Mouse (Mus musculus): Measurements from ENCODE around the gene Tomm5. TPM values are rescaled to one million over a fixed set of nuclear protein-coding genes. Genes with fewer than 3 reads are reported as not detected.
"Not testable (repeated sequence)": the region's sequence is repeated elsewhere in the genome, so short reads cannot be mapped to it uniquely, and the experiment has no call there.

The Tomm5 gene
- polyA plus RNA-seq, 1 experiment from 2014 or later = 192 TPM

- Histone ChIP-seq H3K4me3 (replicated peaks) (peak overlapping the region; percentile 75; the same call in 1 of the 2 replicates), H3K27me3 (no peaks in the 10 kb centered on the region), H3K9me3 (replicated peaks) (no peaks in the 10 kb centered on the region), H3K9ac (no peak overlapping the region), H3K27ac (replicated peaks) (no peak overlapping the region), H3K4me1 (peaks cover 10% of the 10 kb centered on the region), H3K4me2 (replicated peaks) (peak overlapping the region; percentile 63), H3K36me3 (peaks cover 29% of the 10 kb centered on the region)
- no peak for ATAC-seq (ENCODE audit: insufficient number of reproducible peaks, low FRiP score, low TSS enrichment, low read depth)
- 68% methylated on average over 5 of the region's 5 CpGs for WGBS
Measured at GRCm38 (mm10) chr4:45106409-45106808, 1.5 kb downstream of the Tomm5 start.

GRCm38 (mm10) chr4:45097198-45097872 is 10.6 kb downstream of the Tomm5 start:
- H3K4me3 ChIP-seq (replicated peaks) = no peak overlapping the region
- no peak overlapping the region for H3K4me2 ChIP-seq (replicated peaks)
- H3K36me3 ChIP-seq = peaks cover 9% of the 10 kb centered on the region
- WGBS = 25% methylated on average over 7 of the region's 7 CpGs
- H3K27ac ChIP-seq (replicated peaks) = no peak overlapping the region
- H3K9ac ChIP-seq = no peak overlapping the region
- no peaks in the 10 kb centered on the region for H3K4me1 ChIP-seq
- no peaks in the 10 kb centered on the region for H3K9me3 ChIP-seq (replicated peaks)
- ATAC-seq (ENCODE audit: insufficient number of reproducible peaks, low FRiP score, low TSS enrichment, low read depth) = no peak
- H3K27me3 ChIP-seq = no peaks in the 10 kb centered on the region

- 20% methylated on average over 8 of the region's 8 CpGs for WGBS
- 0 out of 2 replicates have a peak, but pooled peaks have one; percentile 15 for ATAC-seq (ENCODE audit: insufficient number of reproducible peaks, low FRiP score, low TSS enrichment, low read depth)
- H3K4me3 ChIP-seq (replicated peaks) = peak overlapping the region; percentile 94
- H3K27ac ChIP-seq (replicated peaks) = peak overlapping the region; percentile 84
- no peaks in the 10 kb centered on the region for H3K36me3 ChIP-seq
- no peaks in the 10 kb centered on the region for H3K27me3 ChIP-seq
- no peaks in the 10 kb centered on the region for H3K9me3 ChIP-seq (replicated peaks)
- peaks cover 13% of the 10 kb centered on the region for H3K4me1 ChIP-seq
- H3K9ac ChIP-seq = no peak overlapping the region
- H3K4me2 ChIP-seq (replicated peaks) = peak overlapping the region; percentile 65
Measured at GRCm38 (mm10) chr4:45084895-45085290, 23.0 kb downstream of the Tomm5 start.

- no peaks in the 10 kb centered on the region for H3K27me3 ChIP-seq
- 0 out of 2 replicates have a peak, but pooled peaks cover 1% of the 10 kb centered on the region for H3K36me3 ChIP-seq
- H3K4me3 ChIP-seq (replicated peaks) = peak within 1 kb of the TSS; percentile 94
- peak; percentile 98 for ATAC-seq (ENCODE audit: insufficient number of reproducible peaks, low FRiP score, low TSS enrichment, low read depth)
- WGBS = under 1% methylated on average over 72 of the region's 77 CpGs
- peak within 1 kb of the TSS; percentile 98 for H3K9ac ChIP-seq
- peak within 1 kb of the TSS; percentile 90 for H3K27ac ChIP-seq (replicated peaks)
- H3K4me1 ChIP-seq = peaks cover 13% of the 10 kb centered on the region
- no peaks in the 10 kb centered on the region for H3K9me3 ChIP-seq (replicated peaks)
- H3K4me2 ChIP-seq (replicated peaks) = peak within 1 kb of the TSS; percentile 65
Measured at GRCm38 (mm10) chr4:45084021-45084894, 23.7 kb downstream of the Tomm5 start, which contains the start of gene Fbxo10. Gene Fbxo10, minus strand, starts transcription at chr4:45084604.

- 0 out of 2 replicates have a peak overlapping the region, but pooled peaks have one; percentile 98 for H3K9ac ChIP-seq
- H3K9me3 ChIP-seq (replicated peaks) = no peaks in the 10 kb centered on the region
- no peaks in the 10 kb centered on the region for H3K27me3 ChIP-seq
- under 1% methylated on average over 8 of the region's 8 CpGs for WGBS
- peaks cover 9% of the 10 kb centered on the region; the same call in 1 of the 2 replicates for H3K36me3 ChIP-seq
- H3K4me1 ChIP-seq = peaks cover 13% of the 10 kb centered on the region
- no peak overlapping the region for H3K27ac ChIP-seq (replicated peaks)
- ATAC-seq (ENCODE audit: insufficient number of reproducible peaks, low FRiP score, low TSS enrichment, low read depth) = no peak
- H3K4me3 ChIP-seq (replicated peaks) = peak overlapping the region; percentile 94
- peak overlapping the region; percentile 65 for H3K4me2 ChIP-seq (replicated peaks)
Measured at GRCm38 (mm10) chr4:45083487-45083886, 24.4 kb downstream of the Tomm5 start.

GRCm38 (mm10) chr4:45082951-45083350 is 25.0 kb downstream of the Tomm5 start:
- H3K27me3 ChIP-seq = no peaks in the 10 kb centered on the region
- H3K9me3 ChIP-seq (replicated peaks) = no peaks in the 10 kb centered on the region
- H3K4me1 ChIP-seq = peaks cover 13% of the 10 kb centered on the region
- no peak for ATAC-seq (ENCODE audit: insufficient number of reproducible peaks, low FRiP score, low TSS enrichment, low read depth)
- 73% methylated on average over 9 of the region's 9 CpGs for WGBS
- no peak overlapping the region for H3K9ac ChIP-seq
- H3K4me3 ChIP-seq (replicated peaks) = peak overlapping the region; percentile 94
- H3K36me3 ChIP-seq = peaks cover 12% of the 10 kb centered on the region; the same call in 1 of the 2 replicates
- H3K4me2 ChIP-seq (replicated peaks) = peak overlapping the region; percentile 65
- no peak overlapping the region for H3K27ac ChIP-seq (replicated peaks)

GRCm38 (mm10) chr4:45081041-45081440 is 26.9 kb downstream of the Tomm5 start:
- H3K9me3 ChIP-seq (replicated peaks); H3K4me2 ChIP-seq (replicated peaks); H3K4me3 ChIP-seq (replicated peaks); H3K9ac ChIP-seq; ATAC-seq (ENCODE audit: insufficient number of reproducible peaks, low FRiP score, low TSS enrichment, low read depth); H3K27me3 ChIP-seq; H3K27ac ChIP-seq (replicated peaks): not testable (repeated sequence)
- 88% methylated on average over 4 of the region's 4 CpGs for WGBS
- Histone ChIP-seq H3K4me1 (peaks cover 13% of the 10 kb centered on the region), H3K36me3 (peaks cover 12% of the 10 kb centered on the region; the same call in 1 of the 2 replicates)

- Histone ChIP-seq H3K4me1 (no peaks in the 10 kb centered on the region), H3K27ac (replicated peaks) (no peak overlapping the region), H3K9me3 (replicated peaks) (no peaks in the 10 kb centered on the region), H3K9ac (no peak overlapping the region), H3K4me3 (replicated peaks) (no peak overlapping the region), H3K36me3 (peaks cover 8% of the 10 kb centered on the region), H3K4me2 (replicated peaks) (no peak overlapping the region), H3K27me3 (no peaks in the 10 kb centered on the region)
- no peak for ATAC-seq (ENCODE audit: insufficient number of reproducible peaks, low FRiP score, low TSS enrichment, low read depth)
- 71% methylated on average over 6 of the region's 6 CpGs for WGBS
Measured at GRCm38 (mm10) chr4:45073544-45073943, 34.4 kb downstream of the Tomm5 start.

GRCm38 (mm10) chr4:45072261-45072973 is 35.5 kb downstream of the Tomm5 start:
- Histone ChIP-seq H3K9me3 (replicated peaks) (no peaks in the 10 kb centered on the region), H3K4me2 (replicated peaks) (no peak overlapping the region), H3K27me3 (no peaks in the 10 kb centered on the region), H3K27ac (replicated peaks) (no peak overlapping the region), H3K9ac (no peak overlapping the region), H3K36me3 (peaks cover 4% of the 10 kb centered on the region; the same call in 1 of the 2 replicates), H3K4me3 (replicated peaks) (no peak overlapping the region), H3K4me1 (no peaks in the 10 kb centered on the region)
- WGBS = 64% methylated on average over 15 of the region's 15 CpGs
- no peak for ATAC-seq (ENCODE audit: insufficient number of reproducible peaks, low FRiP score, low TSS enrichment, low read depth)

- Histone ChIP-seq H3K9ac (no peak overlapping the region), H3K4me3 (replicated peaks) (no peak overlapping the region), H3K27ac (replicated peaks) (no peak overlapping the region), H3K4me1 (no peaks in the 10 kb centered on the region), H3K9me3 (replicated peaks) (no peaks in the 10 kb centered on the region), H3K4me2 (replicated peaks) (no peak overlapping the region), H3K27me3 (no peaks in the 10 kb centered on the region), H3K36me3 (peaks cover 4% of the 10 kb centered on the region; the same call in 1 of the 2 replicates)
- 79% methylated on average over 4 of the region's 4 CpGs for WGBS
- ATAC-seq (ENCODE audit: insufficient number of reproducible peaks, low FRiP score, low TSS enrichment, low read depth) = peak; percentile 47; the same call in 1 of the 2 replicates
Measured at GRCm38 (mm10) chr4:45067742-45068141, 40.2 kb downstream of the Tomm5 start.

Measured in embryonic facial prominence, embryonic 15.5 days (tissue).